Mouse (Mus musculus) neural tube, embryonic 11.5 days (tissue): ENCODE results near the gene Tmem63c. TPM values are rescaled to one million over a fixed set of nuclear protein-coding genes. Genes with fewer than 3 reads are reported as not detected.

Source experiments
- ATAC-seq: fragments of 200-750 bp; cut with Nextera tagmentation; 2 replicates; pipeline ENCODE4 v1.8.0; 2017; ENCODE audit warnings: moderate number of reproducible peaks, mild to moderate bottlenecking, moderate TSS enrichment, moderate library complexity; ENCODE audit not compliant: insufficient read depth, low FRiP score, low TSS enrichment
- DNase-seq: peaks from one replicate; pipeline ENCODE4 v3.0.0-alpha.2; 2015; ENCODE audit warnings: low spot score
- H3K27ac ChIP-seq: fragments of 300-500 bp; sonication (generic); 2 replicates; pipeline ENCODE4 v1.5.1; 2014; ENCODE audit warnings: low read depth, mild to moderate bottlenecking, low read length
- H3K27me3 ChIP-seq: fragments of 300-500 bp; sonication (generic); 2 replicates; pipeline ENCODE4 v1.6.1; 2014; ENCODE audit warnings: mild to moderate bottlenecking, low read length, mixed read lengths; ENCODE audit not compliant: control insufficient read depth, insufficient read depth
- H3K36me3 ChIP-seq: fragments of 300-500 bp; sonication (generic); 2 replicates; pipeline ENCODE4 v1.6.1; 2014; ENCODE audit warnings: mild to moderate bottlenecking, low read length, moderate library complexity, mixed read lengths; ENCODE audit not compliant: control insufficient read depth, insufficient read depth
- H3K4me1 ChIP-seq: fragments of 300-500 bp; sonication (generic); 2 replicates; pipeline ENCODE4 v1.6.1; 2014; ENCODE audit warnings: low read length, mixed read lengths; ENCODE audit not compliant: control insufficient read depth, insufficient read depth
- H3K4me2 ChIP-seq: fragments of 300-500 bp; sonication (generic); 2 replicates; pipeline ENCODE4 v1.6.1; 2014; ENCODE audit warnings: low read depth, mild to moderate bottlenecking, moderate library complexity
- H3K4me3 ChIP-seq: fragments of 300-500 bp; sonication (generic); 2 replicates; pipeline ENCODE4 v1.5.1; 2014; ENCODE audit warnings: low read depth, low read length
- H3K9ac ChIP-seq: fragments of 300-500 bp; sonication (generic); 2 replicates; pipeline ENCODE4 v1.6.1; 2014; ENCODE audit warnings: mild to moderate bottlenecking, low read length
- H3K9me3 ChIP-seq: fragments of 300-500 bp; sonication (generic); 2 replicates; pipeline ENCODE4 v1.6.1; 2016; ENCODE audit warnings: low read length; ENCODE audit not compliant: control insufficient read depth
- WGBS: fragments of 180-500 bp; shearing (Covaris S2); extraction: QIAGEN DNeasy Blood & Tissue Kit; methylation state at CpG from one replicate; pipeline ENCODE4 v1.1.7; 2014; 5-methylcytosine and 5-hydroxymethylcytosine counted together
- microRNA-seq: library from miRNA; unstranded; fragments of <30 nt; microRNA quantifications from one replicate; pipeline ENCODE4, GENCODE M21; 2016
- polyA plus RNA-seq: library from polyadenylated mRNA; unstranded; fragments of >200 nt; fragmentation: Nextera tagmentation; extraction: Ambion mirVana; gene quantifications from 2 replicates; pipeline ENCODE4 v1.2.1, GENCODE M21; 2014

Tmem63c gene
- polyA plus RNA-seq, 1 experiment from 2014 or later: 0.74 TPM

- no peaks in the 10 kb centered on the region for H3K9me3 ChIP-seq
- peak; percentile 24 for DNase-seq
- WGBS: 74% methylated on average over 15 of the region's 15 CpGs
- H3K4me3 ChIP-seq: no peak overlapping the region
- no peaks in the 10 kb centered on the region; the same call in 1 of the 2 replicates for H3K4me1 ChIP-seq
- H3K27me3 ChIP-seq: no peaks in the 10 kb centered on the region
- no peak overlapping the region for H3K4me2 ChIP-seq
- no peaks in the 10 kb centered on the region for H3K36me3 ChIP-seq
- H3K9ac ChIP-seq: no peak overlapping the region
- peak overlapping the region; percentile 53; the same call in 1 of the 2 replicates for H3K27ac ChIP-seq
- ATAC-seq: peak; percentile 87
Measured at GRCm38 (mm10) chr12:87137439-87138341, 116.5 kb downstream of the Tmem63c start.

DNA sequence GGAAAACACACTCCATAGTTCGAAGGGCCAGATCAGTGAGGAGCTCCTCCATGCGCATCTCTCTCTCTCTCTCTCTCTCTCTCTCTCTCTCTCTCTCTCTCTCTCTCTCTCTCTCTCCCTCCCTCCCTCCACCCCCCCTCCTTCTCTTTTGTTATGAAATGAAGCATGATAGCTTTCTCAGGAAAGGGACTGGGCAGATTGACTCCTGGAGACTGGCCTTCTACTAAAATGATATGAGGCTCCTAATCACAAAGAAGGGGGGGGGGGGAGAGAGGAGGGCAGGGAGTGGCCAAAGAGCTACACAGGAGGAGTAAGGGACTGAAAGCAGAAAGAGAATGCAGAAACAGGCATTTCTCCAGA is 117.2 kb downstream of the Tmem63c start:
- ATAC-seq: peak; percentile 67
- Histone ChIP-seq H3K9me3 (no peaks in the 10 kb centered on the region), H3K4me2 (no peak overlapping the region)

DNA sequence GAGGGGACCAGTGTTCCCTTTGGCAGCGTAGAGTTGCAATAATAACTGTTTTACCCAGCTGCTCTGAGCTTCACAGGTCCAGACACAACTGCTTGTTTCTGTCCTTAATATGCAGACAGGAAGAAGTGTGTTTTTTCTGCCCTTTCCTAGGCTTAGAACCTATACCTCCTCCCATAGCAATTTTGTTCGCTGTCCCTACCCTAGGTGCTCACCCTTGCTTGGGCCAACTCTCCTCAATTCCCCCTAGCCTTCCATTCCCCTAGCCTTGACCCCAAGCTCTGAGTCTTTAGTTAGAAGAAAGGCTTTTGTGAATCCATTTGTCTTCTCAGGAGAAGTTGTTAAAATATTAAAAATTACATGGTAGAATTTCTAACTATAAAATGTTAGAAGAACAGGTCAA is 117.6 kb downstream of the Tmem63c start:
- no peak for DNase-seq
- 54% methylated on average over 2 of the region's 2 CpGs for WGBS
- Histone ChIP-seq H3K27me3 (no peaks in the 10 kb centered on the region), H3K27ac (no peak overlapping the region), H3K4me2 (no peak overlapping the region), H3K36me3 (no peaks in the 10 kb centered on the region), H3K9ac (no peak overlapping the region), H3K9me3 (no peaks in the 10 kb centered on the region), H3K4me1 (no peaks in the 10 kb centered on the region; the same call in 1 of the 2 replicates), H3K4me3 (no peak overlapping the region)
- ATAC-seq: peak; percentile 4; the same call in 1 of the 2 replicates

More for the DNA sequence above, 117.2 kb downstream of the Tmem63c start:
- Histone ChIP-seq H3K9ac (no peak overlapping the region), H3K36me3 (no peaks in the 10 kb centered on the region), H3K27ac (peak overlapping the region; percentile 53; the same call in 1 of the 2 replicates), H3K27me3 (no peaks in the 10 kb centered on the region), H3K4me3 (no peak overlapping the region), H3K4me1 (no peaks in the 10 kb centered on the region; the same call in 1 of the 2 replicates)
- no peak for DNase-seq
- WGBS: 54% methylated on average over 2 of the region's 2 CpGs

Small RNAs within 50 kb of the gene (microRNA-seq; reads per million reads assigned to microRNA genes)
- not detected for gene Gm25847

Other genes starting within 250 kb of the Tmem63c start
- gene Irf2bpl, start 136.5 kb upstream of the Tmem63c start, polyA plus RNA-seq: 19.4 and 20.6 TPM in 2 replicates
- gene Cipc, start 74.3 kb upstream of the Tmem63c start, polyA plus RNA-seq: 40.1 and 42.8 TPM in 2 replicates
- gene Zdhhc22, start 30.9 kb upstream of the Tmem63c start, polyA plus RNA-seq: 1.4 and 2.1 TPM in 2 replicates
- gene Ngb, start 81.2 kb downstream of the Tmem63c start, polyA plus RNA-seq: 0.24 and 0.56 TPM in 2 replicates
- gene Gstz1, start 125.8 kb downstream of the Tmem63c start, polyA plus RNA-seq: 31.8 and 31.9 TPM in 2 replicates
- gene Pomt2, start 126.6 kb downstream of the Tmem63c start, polyA plus RNA-seq: 14.3 and 17.6 TPM in 2 replicates
- 0.77 and 1.8 TPM in 2 replicates for gene Samd15, start 178.4 kb downstream of the Tmem63c start, polyA plus RNA-seq
- 4.7 and 5.0 TPM in 2 replicates for gene Tmed8, start 179.1 kb downstream of the Tmem63c start, polyA plus RNA-seq
- 0.78 and 1.6 TPM in 2 replicates for gene Noxred1, start 217.4 kb downstream of the Tmem63c start, polyA plus RNA-seq
- gene Vipas39, start 244.9 kb downstream of the Tmem63c start, polyA plus RNA-seq: 62.5 and 62.9 TPM in 2 replicates
- 224 and 233 TPM in 2 replicates for gene Ahsa1, start 245.1 kb downstream of the Tmem63c start, polyA plus RNA-seq